Mouse (Mus musculus) hindbrain, postnatal 0 days (tissue): ENCODE results near the gene Cers5. TPM values are rescaled to one million over a fixed set of nuclear protein-coding genes. Genes with fewer than 3 reads are reported as not detected.
"Not testable (repeated sequence)": the region's sequence is repeated elsewhere in the genome, so short reads cannot be mapped to it uniquely, and the experiment has no call there.

Source experiments
- ATAC-seq: fragments of 200-750 bp; cut with Nextera tagmentation; 2 replicates; pipeline ENCODE4 v1.8.0; 2017; ENCODE audit warnings: mild to moderate bottlenecking, moderate TSS enrichment, moderate library complexity
- DNase-seq: peaks from one replicate; pipeline ENCODE4 v3.0.0-alpha.2; 2015; ENCODE audit warnings: low spot score
- H3K27ac ChIP-seq: fragments of 300-500 bp; sonication (generic); 2 replicates; pipeline ENCODE4 v1.5.1; 2014; ENCODE audit warnings: mild to moderate bottlenecking
- H3K27me3 ChIP-seq: fragments of 300-500 bp; sonication (generic); 2 replicates; pipeline ENCODE4 v1.6.1; 2014; ENCODE audit warnings: low read length, mixed read lengths; ENCODE audit not compliant: insufficient read depth
- H3K36me3 ChIP-seq: fragments of 300-500 bp; sonication (generic); 2 replicates; pipeline ENCODE4 v1.6.1; 2014; ENCODE audit warnings: low read length, mixed read lengths; ENCODE audit not compliant: insufficient read depth
- H3K4me1 ChIP-seq: fragments of 300-500 bp; sonication (generic); 2 replicates; pipeline ENCODE4 v1.6.1; 2014; ENCODE audit warnings: antibody characterized with exemption, low read length, mixed read lengths; ENCODE audit not compliant: insufficient read depth
- H3K4me2 ChIP-seq: fragments of 300-500 bp; sonication (generic); 2 replicates; pipeline ENCODE4 v1.6.1; 2014; ENCODE audit warnings: low read depth, mild to moderate bottlenecking, low read length, moderate library complexity, mixed read lengths
- H3K4me3 ChIP-seq: fragments of 300-500 bp; sonication (generic); 2 replicates; pipeline ENCODE4 v1.5.1; 2014; ENCODE audit warnings: low read length
- H3K9ac ChIP-seq: fragments of 300-500 bp; sonication (generic); replicated peaks from 2 replicates; pipeline ENCODE4 v1.6.1; 2014; ENCODE audit warnings: mild to moderate bottlenecking, low read length, moderate library complexity, mixed read lengths
- H3K9me3 ChIP-seq: fragments of 300-500 bp; sonication (generic); 2 replicates; pipeline ENCODE4 v1.6.1; 2016; ENCODE audit warnings: low read length, mixed read lengths
- CTCF ChIP-seq: IDR thresholded peaks from 2 replicates; pipeline ENCODE4 v1.5.1; 2016; ENCODE audit warnings: antibody characterized with exemption, control low read depth, low read depth
- WGBS: fragments of 180-500 bp; shearing (Covaris S2); extraction: QIAGEN DNeasy Blood & Tissue Kit; methylation state at CpG from one replicate; pipeline ENCODE4 v1.1.7; 2014; 5-methylcytosine and 5-hydroxymethylcytosine counted together
- polyA plus RNA-seq: library from polyadenylated mRNA; unstranded; fragments of >200 nt; fragmentation: Nextera tagmentation; extraction: Ambion mirVana; gene quantifications from 2 replicates; pipeline ENCODE4 v1.2.1, GENCODE M21; 2015
- total RNA-seq: library from RNA; depleted of rRNA; stranded (reverse); fragments of >200 nt; gene quantifications from 2 replicates; pipeline ENCODE4 v1.2.3, GENCODE M21; 2014; rRNA removed

Gene Cers5
- total RNA-seq (92.8 and 105 TPM in 2 replicates), polyA plus RNA-seq (73.0 and 73.9 TPM in 2 replicates)

- not testable (repeated sequence) for H3K27me3 ChIP-seq, DNase-seq, H3K36me3 ChIP-seq, ATAC-seq, H3K4me1 ChIP-seq, H3K9me3 ChIP-seq
- peak within 1 kb of the TSS; percentile 86 for H3K27ac ChIP-seq
- H3K4me3 ChIP-seq, result peak within 1 kb of the TSS; percentile 79
- peak within 1 kb of the TSS; percentile 74 for H3K4me2 ChIP-seq
- peak within 1 kb of the TSS; percentile 90 for H3K9ac ChIP-seq
Observed at GRCm38 (mm10) chr15:99772881-99772924, at the start of gene Cers5. Cers5 (minus strand) TSS chr15:99772885.

GRCm38 (mm10) chr15:99819621-99820279 is 47.1 kb upstream of the Cers5 start:
- H3K4me2 ChIP-seq, result peak overlapping the region; percentile 47
- ATAC-seq, result no peak
- no peak for TF ChIP-seq CTCF
- H3K9me3 ChIP-seq, result no peaks in the 10 kb centered on the region
- H3K4me3 ChIP-seq, result peak overlapping the region; percentile 20
- 0 out of 2 replicates have a peak overlapping the region, but pooled peaks have one; percentile 28 for H3K9ac ChIP-seq
- no peaks in the 10 kb centered on the region for H3K36me3 ChIP-seq
- H3K27me3 ChIP-seq, result no peaks in the 10 kb centered on the region
- WGBS, result 66% methylated on average over 14 of the region's 14 CpGs
- no peaks in the 10 kb centered on the region; the same call in 1 of the 2 replicates for H3K4me1 ChIP-seq
- DNase-seq, result no peak
- H3K27ac ChIP-seq, result peak overlapping the region; percentile 67; the same call in 1 of the 2 replicates

- Histone ChIP-seq H3K9me3 (no peaks in the 10 kb centered on the region), H3K36me3 (no peaks in the 10 kb centered on the region), H3K9ac (0 out of 2 replicates have a peak overlapping the region, but pooled peaks have one; percentile 28), H3K27ac (peak overlapping the region; percentile 67), H3K4me2 (peak overlapping the region; percentile 47), H3K27me3 (no peaks in the 10 kb centered on the region), H3K4me1 (no peaks in the 10 kb centered on the region; the same call in 1 of the 2 replicates), H3K4me3 (peak overlapping the region; percentile 20; the same call in 1 of the 2 replicates)
- no peak for ATAC-seq
- no peak for DNase-seq
- no peak for TF ChIP-seq CTCF
- 30% methylated on average over 6 of the region's 6 CpGs for WGBS
Observed at GRCm38 (mm10) chr15:99819109-99819440, 46.4 kb upstream of the Cers5 start.

GRCm38 (mm10) chr15:99818321-99819108 is 45.8 kb upstream of the Cers5 start:
- 20% methylated on average over 13 of the region's 13 CpGs for WGBS
- H3K9ac ChIP-seq, result 0 out of 2 replicates have a peak overlapping the region, but pooled peaks have one; percentile 28
- no peaks in the 10 kb centered on the region for H3K27me3 ChIP-seq
- DNase-seq (peak; percentile 72), ATAC-seq (peak; percentile 38; the same call in 1 of the 2 replicates)
- H3K4me1 ChIP-seq, result no peaks in the 10 kb centered on the region; the same call in 1 of the 2 replicates
- H3K4me3 ChIP-seq, result peak overlapping the region; percentile 20; the same call in 1 of the 2 replicates
- no peaks in the 10 kb centered on the region for H3K36me3 ChIP-seq
- TF ChIP-seq CTCF, result no peak
- peak overlapping the region; percentile 67 for H3K27ac ChIP-seq
- H3K9me3 ChIP-seq, result no peaks in the 10 kb centered on the region
- peak overlapping the region; percentile 47 for H3K4me2 ChIP-seq

GRCm38 (mm10) chr15:99817343-99818235 is 44.9 kb upstream of the Cers5 start:
- no peak overlapping the region for H3K9ac ChIP-seq
- H3K4me3 ChIP-seq, result no peak overlapping the region; the same call in 1 of the 2 replicates
- 43% methylated on average over 8 of the region's 8 CpGs for WGBS
- no peaks in the 10 kb centered on the region for H3K36me3 ChIP-seq
- no peaks in the 10 kb centered on the region for H3K27me3 ChIP-seq
- no peaks in the 10 kb centered on the region for H3K9me3 ChIP-seq
- no peaks in the 10 kb centered on the region; the same call in 1 of the 2 replicates for H3K4me1 ChIP-seq
- no peak for TF ChIP-seq CTCF
- H3K4me2 ChIP-seq, result peak overlapping the region; percentile 47
- ATAC-seq (no peak), DNase-seq (no peak)
- peak overlapping the region; percentile 67; the same call in 1 of the 2 replicates for H3K27ac ChIP-seq

- no peak overlapping the region for H3K4me2 ChIP-seq
- no peak overlapping the region for H3K4me3 ChIP-seq
- no peak for ATAC-seq
- H3K4me1 ChIP-seq, result no peaks in the 10 kb centered on the region; the same call in 1 of the 2 replicates
- no peak for TF ChIP-seq CTCF
- no peaks in the 10 kb centered on the region for H3K9me3 ChIP-seq
- H3K27me3 ChIP-seq, result no peaks in the 10 kb centered on the region
- DNase-seq, result no peak
- H3K9ac ChIP-seq, result no peak overlapping the region
- no peak overlapping the region for H3K27ac ChIP-seq
- no peaks in the 10 kb centered on the region for H3K36me3 ChIP-seq
- WGBS, result 93% methylated on average over 4 of the region's 4 CpGs
Observed at GRCm38 (mm10) chr15:99815999-99816398, 43.3 kb upstream of the Cers5 start.
